Mouse (Mus musculus) megakaryocyte, embryonic 14.5 days (primary cell): ENCODE data around the gene Eftud2.

Experiments used
- FLI1 ChIP-seq: IDR thresholded peaks from 2 replicates; pipeline ENCODE4 v1.6.1; 2012; ENCODE audit warnings: low read length, inconsistent platforms, mixed read lengths
- GATA1 ChIP-seq: IDR thresholded peaks from 3 replicates; pipeline ENCODE4 v1.6.1; 2012; ENCODE audit warnings: mixed read lengths, low read length, inconsistent platforms, borderline replicate concordance

- TF ChIP-seq GATA1 (no peak), FLI1 (no peak)
Observed at GRCm38 (mm10) chr11:102859933-102860332, 20.9 kb downstream of the Eftud2 start.
